Mouse (Mus musculus): ENCODE data around the gene Polr3c.

DNA sequence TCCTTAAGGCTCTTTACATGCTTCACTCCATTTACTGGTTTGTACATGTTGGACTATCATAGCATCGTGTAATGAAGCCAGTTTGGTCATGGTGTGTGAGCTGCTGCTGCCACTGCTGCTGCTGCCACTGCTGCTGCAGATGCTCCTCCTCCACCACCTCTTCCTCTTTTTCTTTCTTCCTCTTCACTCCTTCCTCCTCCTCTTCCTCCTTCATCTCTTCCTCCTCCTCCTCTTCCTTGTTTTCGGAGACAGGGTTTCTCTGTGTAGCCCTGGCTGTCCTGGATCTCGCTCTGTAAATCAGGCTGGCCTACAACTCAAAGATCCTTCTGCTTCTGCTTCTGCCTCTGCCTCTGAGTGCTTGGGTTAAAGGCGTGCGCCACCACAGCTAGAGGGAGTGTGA is 42.5 kb upstream of the Polr3c start:
- TF ChIP-seq CTCF (IDR thresholded peaks at IDR 0.05; ENCODE audit: borderline replicate concordance, insufficient read depth, low read depth, low read length): no peak
- no peak for TF ChIP-seq POLR2A (IDR thresholded peaks at IDR 0.05; ENCODE audit: borderline replicate concordance, insufficient read depth, low read length)
